Mouse (Mus musculus) common myeloid progenitor, adult 5-6 weeks (primary cell): ENCODE measurements around the gene Lamtor2. TPM values are rescaled to one million over a fixed set of nuclear protein-coding genes. Genes with fewer than 3 reads are reported as not detected.
"Not testable (repeated sequence)": the region's sequence is repeated elsewhere in the genome, so short reads cannot be mapped to it uniquely, and the experiment has no call there.

Experiments used
- ATAC-seq: replicated peaks from 2 replicates; pipeline ENCODE4 v1.8.0; 2016; ENCODE audit warnings: low read depth, mild to moderate bottlenecking, moderate TSS enrichment, inconsistent platforms; ENCODE audit not compliant: poor library complexity, severe bottlenecking
- total RNA-seq: library from RNA; stranded (forward); fragments of 200-1000, 187-1606 nt; gene quantifications from 2 replicates; pipeline ENCODE4 v1.2.3, GENCODE M21; 2017

Lamtor2 gene
- total RNA-seq: 47.2 and 56.0 TPM in 2 replicates

- ATAC-seq: peak; percentile 84
Observed at GRCm38 (mm10) chr3:88552676-88553524, at the start of gene Lamtor2. Lamtor2 (minus strand) TSS chr3:88553074.

GRCm38 (mm10) chr3:88602466-88602865 lies 49.6 kb upstream of the Lamtor2 start:
- ATAC-seq: no peak

- not testable (repeated sequence) for ATAC-seq
Observed at GRCm38 (mm10) chr3:88596547-88596946, 43.7 kb upstream of the Lamtor2 start.

GRCm38 (mm10) chr3:88593893-88594580 lies 41.2 kb upstream of the Lamtor2 start:
- 0 out of 2 replicates have a peak, but pooled peaks have one; percentile 6 for ATAC-seq

GRCm38 (mm10) chr3:88592942-88593576 lies 40.2 kb upstream of the Lamtor2 start:
- peak; percentile 43; the same call in 1 of the 2 replicates for ATAC-seq

- ATAC-seq: peak; percentile 69
Observed at GRCm38 (mm10) chr3:88591950-88592731, 39.3 kb upstream of the Lamtor2 start.

GRCm38 (mm10) chr3:88591044-88591443 lies 38.2 kb upstream of the Lamtor2 start:
- no peak for ATAC-seq

GRCm38 (mm10) chr3:88590246-88590645 lies 37.4 kb upstream of the Lamtor2 start:
- ATAC-seq: no peak

- ATAC-seq: no peak
Observed at GRCm38 (mm10) chr3:88586640-88587039, 33.8 kb upstream of the Lamtor2 start.

GRCm38 (mm10) chr3:88585769-88586168 lies 32.9 kb upstream of the Lamtor2 start:
- no peak for ATAC-seq

- peak; percentile 94 for ATAC-seq
Observed at GRCm38 (mm10) chr3:88579454-88580117, 26.7 kb upstream of the Lamtor2 start.

GRCm38 (mm10) chr3:88578498-88579424 lies 25.9 kb upstream of the Lamtor2 start:
- ATAC-seq: no peak

GRCm38 (mm10) chr3:88577846-88578245 lies 25.0 kb upstream of the Lamtor2 start:
- ATAC-seq: not testable (repeated sequence)

- ATAC-seq: no peak
Observed at GRCm38 (mm10) chr3:88575540-88575939, 22.7 kb upstream of the Lamtor2 start, which contains the start of gene Ssr2. Ssr2 (plus strand) TSS chr3:88575876.

- ATAC-seq: no peak
Observed at GRCm38 (mm10) chr3:88573810-88574209, 20.9 kb upstream of the Lamtor2 start.

- ATAC-seq: no peak
Observed at GRCm38 (mm10) chr3:88572835-88573234, 20.0 kb upstream of the Lamtor2 start.

- ATAC-seq: no peak
Observed at GRCm38 (mm10) chr3:88571856-88572255, 19.0 kb upstream of the Lamtor2 start.

- no peak for ATAC-seq
Observed at GRCm38 (mm10) chr3:88570341-88570740, 17.5 kb upstream of the Lamtor2 start.
